Mouse (Mus musculus) splenic B cell, adult 2 months (primary cell): ENCODE measurements around the gene Wwtr1.
A peak's percentile ranks its signal among the peaks of the same experiment; 100 is the strongest.

Experiments used
- DNase-seq: peaks from one replicate; pipeline ENCODE4 v3.0.0-alpha.2; 2011; ENCODE audit warnings: low read depth, low spot score
- H3K27me3 ChIP-seq: 2 replicates; pipeline ENCODE4 v1.6.1; 2012; ENCODE audit warnings: mild to moderate bottlenecking, low read length, moderate library complexity, mixed read lengths; ENCODE audit not compliant: control insufficient read depth, poor library complexity, insufficient read depth, severe bottlenecking
- H3K36me3 ChIP-seq: 2 replicates; pipeline ENCODE4 v1.6.1; 2012; ENCODE audit warnings: mild to moderate bottlenecking, low read length, moderate library complexity, mixed read lengths; ENCODE audit not compliant: control insufficient read depth, poor library complexity, insufficient read depth, severe bottlenecking

Wwtr1 gene

DNA sequence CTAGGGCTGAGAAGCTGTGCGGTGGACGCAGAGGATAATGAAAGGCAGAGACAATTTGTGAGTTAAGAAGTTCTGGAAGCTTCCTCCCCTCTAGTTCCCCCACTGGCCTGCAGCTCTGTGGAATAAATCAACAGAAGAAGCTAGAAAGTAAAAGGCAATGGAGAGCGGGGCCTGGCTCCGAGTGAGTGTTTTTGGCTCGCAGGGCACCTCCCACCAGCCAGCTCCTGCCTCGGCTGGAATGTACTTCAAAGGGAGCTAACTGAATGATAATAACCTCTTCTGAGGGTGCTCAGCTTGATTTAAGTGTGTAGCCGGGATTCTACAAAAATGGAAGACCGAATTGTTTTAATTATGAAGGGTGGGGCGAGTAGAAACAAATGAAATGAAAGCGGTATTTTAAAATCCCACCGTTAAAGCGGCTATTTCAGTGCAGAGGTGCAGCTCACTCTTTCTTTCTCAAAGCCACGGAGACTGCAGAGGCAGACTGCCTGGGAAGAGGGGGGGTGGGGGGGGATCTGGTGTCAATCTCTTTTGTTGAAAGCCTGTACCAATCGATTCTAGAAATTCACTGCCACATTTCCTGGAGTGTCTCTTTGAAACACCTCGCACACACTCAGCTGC lies 104.6 kb downstream of the Wwtr1 start:
- Histone ChIP-seq H3K36me3 (no peaks in the 10 kb centered on the region), H3K27me3 (no peaks in the 10 kb centered on the region)
- DNase-seq = no peak

DNA sequence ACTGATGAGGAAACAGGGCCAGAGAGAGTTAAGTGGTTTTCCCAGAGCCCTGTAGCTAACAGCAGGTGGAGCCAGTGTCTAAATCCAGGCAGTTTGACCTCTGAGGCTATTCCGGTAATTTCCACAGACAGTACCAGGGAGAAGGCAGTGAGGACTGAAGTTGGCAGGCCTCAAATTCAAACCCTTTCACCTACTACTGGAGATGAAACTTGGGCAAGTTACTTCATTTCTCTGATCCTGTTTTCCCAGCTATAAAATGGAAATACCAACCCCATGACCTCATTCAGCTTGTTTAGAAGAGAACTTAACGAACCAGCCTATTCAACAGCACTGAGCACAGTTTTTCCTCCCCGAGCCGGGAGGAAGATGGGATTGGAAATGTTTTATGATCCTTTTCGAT lies 105.4 kb downstream of the Wwtr1 start:
- H3K27me3 ChIP-seq = no peaks in the 10 kb centered on the region
- no peaks in the 10 kb centered on the region for H3K36me3 ChIP-seq
- no peak for DNase-seq

DNA sequence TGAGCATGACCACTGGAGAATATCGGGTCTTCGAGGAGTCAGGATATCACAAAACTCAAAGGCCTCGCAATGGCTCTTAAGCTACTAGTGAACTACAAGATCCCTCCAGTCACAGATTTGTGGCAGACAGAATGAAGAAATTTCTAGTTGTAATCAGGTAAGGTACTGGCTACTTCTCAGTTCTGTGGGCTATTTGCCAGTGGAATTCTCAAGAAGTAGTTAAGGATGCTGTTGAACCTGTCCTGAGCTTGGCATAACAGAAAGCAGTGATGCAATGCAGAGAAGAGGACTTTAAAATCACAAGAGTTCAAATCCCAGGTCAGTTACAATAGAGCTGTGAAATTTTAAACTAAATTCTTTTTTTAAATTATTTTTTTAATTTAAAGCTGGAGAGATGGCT lies 106.4 kb downstream of the Wwtr1 start:
- Histone ChIP-seq H3K27me3 (no peaks in the 10 kb centered on the region), H3K36me3 (no peaks in the 10 kb centered on the region)
- DNase-seq = no peak

DNA sequence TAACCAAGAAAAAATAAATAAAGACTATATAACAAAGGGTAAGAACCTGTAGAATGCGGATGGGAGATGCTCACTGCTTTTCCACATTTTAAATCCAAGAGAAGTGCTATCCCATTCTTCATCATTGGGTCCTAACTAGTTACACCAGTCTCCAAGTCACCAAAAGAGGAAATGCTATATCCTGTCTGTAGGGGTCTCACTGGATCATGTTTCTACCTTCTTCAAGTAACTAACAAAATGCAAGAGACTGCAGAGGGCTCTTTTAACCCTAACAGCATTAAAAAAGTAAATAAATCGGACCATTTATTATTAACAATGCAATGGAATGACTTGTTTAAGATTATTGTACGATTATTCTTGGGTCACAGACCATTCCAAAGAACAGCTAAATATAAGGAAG lies 109.4 kb downstream of the Wwtr1 start:
- H3K27me3 ChIP-seq = no peaks in the 10 kb centered on the region
- no peak for DNase-seq
- no peaks in the 10 kb centered on the region for H3K36me3 ChIP-seq

DNA sequence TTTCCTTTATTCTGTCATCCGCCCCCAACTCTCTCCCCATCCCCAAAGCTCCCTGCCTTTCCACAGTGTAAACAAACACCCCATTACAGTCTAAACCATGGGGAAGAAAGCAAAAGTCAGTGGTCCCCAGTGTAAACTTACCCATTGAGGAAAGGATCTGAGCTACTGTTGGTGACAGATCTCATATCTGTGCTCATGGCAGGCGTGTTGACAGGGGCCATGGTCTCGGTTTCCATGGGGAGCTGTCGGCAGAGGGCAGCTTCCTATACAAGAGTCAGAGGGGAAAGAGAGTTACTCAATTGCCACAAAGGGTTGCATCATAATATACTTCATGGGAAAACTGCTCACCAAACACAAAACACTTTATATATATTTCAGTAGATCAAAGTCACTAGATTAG lies 112.4 kb downstream of the Wwtr1 start:
- DNase-seq = no peak
- Histone ChIP-seq H3K27me3 (no peaks in the 10 kb centered on the region), H3K36me3 (no peaks in the 10 kb centered on the region)

DNA sequence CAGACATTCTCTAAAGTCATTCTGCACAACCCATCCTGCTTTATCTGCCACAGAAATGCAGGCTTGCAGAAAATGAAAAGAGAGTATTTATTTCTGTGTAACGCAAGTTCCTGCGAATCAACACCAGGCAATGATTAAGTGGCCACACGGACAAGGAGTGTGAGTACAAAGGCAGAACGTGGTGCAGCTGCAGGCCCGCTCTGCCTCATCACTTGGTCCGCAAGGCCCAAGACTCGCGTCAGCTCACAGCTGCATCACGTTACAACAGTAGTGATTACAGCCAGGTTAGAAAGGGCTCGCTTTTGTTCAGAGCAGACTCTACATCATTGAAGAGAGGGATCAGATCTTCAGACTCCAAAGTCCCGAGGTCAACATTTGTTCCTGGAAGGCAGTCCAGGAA lies 117.1 kb downstream of the Wwtr1 start:
- no peak for DNase-seq
- H3K36me3 ChIP-seq = no peaks in the 10 kb centered on the region

DNA sequence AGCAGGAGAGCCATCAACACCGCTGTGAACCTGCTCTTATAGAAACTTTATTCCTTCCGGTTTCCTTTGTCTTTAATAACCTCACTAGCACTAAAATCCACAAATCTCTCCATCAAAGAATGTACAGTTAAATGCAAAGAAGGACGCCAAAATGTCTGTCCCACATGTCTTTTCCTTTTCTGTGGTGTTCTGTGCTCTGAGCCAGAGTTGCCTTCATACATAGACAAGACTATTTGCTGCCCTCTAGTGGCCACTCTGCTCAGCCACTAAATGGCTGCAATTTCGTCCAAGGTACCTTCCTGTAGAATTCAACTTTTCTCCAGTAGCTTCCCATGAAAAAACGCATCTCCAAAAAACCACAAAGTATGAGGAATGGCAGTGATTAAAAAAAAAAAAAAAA lies 127.3 kb downstream of the Wwtr1 start:
- Histone ChIP-seq H3K36me3 (no peaks in the 10 kb centered on the region), H3K27me3 (no peaks in the 10 kb centered on the region)
- peak; percentile 32 for DNase-seq

More for the DNA sequence above, 117.1 kb downstream of the Wwtr1 start:
- no peaks in the 10 kb centered on the region for H3K27me3 ChIP-seq

DNA sequence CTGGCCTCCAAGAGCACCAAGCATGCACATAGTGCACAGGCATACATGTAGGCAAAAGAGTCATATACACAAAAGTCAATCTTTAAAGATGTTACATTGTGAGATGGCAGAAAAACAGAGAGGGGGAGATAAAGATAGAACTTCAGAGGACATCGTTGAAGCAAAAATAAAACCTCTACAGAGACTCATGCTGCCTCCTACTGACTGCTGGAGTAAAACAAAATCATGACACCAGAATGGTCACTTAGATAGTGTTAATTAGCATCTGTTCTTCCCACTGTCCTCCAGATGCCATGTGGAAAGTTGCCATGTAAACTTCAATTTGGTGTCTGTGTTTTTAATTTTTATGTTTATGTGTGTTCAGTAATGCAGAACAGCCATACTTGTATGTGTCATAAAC lies 127.8 kb downstream of the Wwtr1 start:
- no peak for DNase-seq
- Histone ChIP-seq H3K27me3 (no peaks in the 10 kb centered on the region), H3K36me3 (no peaks in the 10 kb centered on the region)

DNA sequence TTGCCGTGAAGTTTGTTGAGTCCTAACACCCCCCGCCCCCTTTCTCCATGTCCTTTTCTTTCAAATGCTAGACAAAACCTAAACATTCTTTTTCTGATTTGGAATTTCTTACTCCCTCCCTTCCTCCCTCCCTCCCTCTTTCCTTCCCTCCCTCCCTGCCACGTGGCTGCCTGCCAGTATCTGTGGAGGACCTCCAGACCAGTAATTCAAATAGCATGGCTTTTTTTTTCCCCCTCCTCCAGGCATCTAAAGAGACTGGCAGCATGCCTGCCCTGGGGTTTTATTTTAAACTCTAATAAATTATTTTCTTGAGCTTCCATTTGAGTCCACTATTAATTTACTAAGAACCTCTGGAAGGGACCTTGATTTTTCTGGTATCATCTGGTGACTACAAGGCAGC lies 130.0 kb downstream of the Wwtr1 start:
- Histone ChIP-seq H3K36me3 (no peaks in the 10 kb centered on the region), H3K27me3 (no peaks in the 10 kb centered on the region)
- DNase-seq = no peak

DNA sequence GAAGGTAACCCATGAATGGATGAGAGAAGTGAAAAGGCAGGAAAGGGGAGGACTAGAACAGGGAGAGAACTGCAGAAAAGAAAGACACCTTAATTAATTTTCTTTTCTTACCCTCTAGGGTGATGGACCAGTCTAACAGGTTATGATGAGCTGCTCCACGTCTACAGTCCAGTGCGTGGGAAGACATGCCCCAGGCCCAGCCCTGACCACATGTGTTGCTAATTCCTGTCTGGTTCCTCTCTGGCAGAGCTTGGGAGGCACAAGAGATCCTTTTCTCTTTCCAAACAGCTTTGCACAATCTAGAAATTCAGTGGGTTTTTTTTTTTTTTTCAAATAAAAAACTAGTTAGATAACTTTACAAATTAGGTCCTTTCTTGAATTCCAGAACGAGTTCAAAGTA lies 134.8 kb downstream of the Wwtr1 start:
- DNase-seq = no peak
- Histone ChIP-seq H3K27me3 (no peaks in the 10 kb centered on the region), H3K36me3 (no peaks in the 10 kb centered on the region)

DNA sequence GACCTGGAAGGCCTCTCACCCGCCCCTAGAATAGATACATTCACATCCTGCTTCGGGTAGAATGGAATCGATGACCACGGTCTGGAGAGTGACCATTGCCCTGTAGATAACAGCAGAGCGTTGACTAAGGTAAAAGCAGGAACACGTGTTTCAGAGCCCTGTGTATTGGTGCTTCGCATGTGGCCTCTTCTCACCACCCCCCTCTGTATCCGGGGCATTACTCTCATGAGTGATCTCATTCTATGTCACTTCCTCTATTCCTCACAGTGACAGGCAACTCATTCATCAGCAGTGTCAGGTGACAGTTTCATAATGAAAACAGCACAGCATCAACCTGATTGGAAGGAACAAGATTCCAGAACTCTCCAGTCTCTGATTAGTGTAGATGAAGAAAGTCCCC lies 140.3 kb downstream of the Wwtr1 start:
- Histone ChIP-seq H3K27me3 (no peaks in the 10 kb centered on the region), H3K36me3 (no peaks in the 10 kb centered on the region)
- DNase-seq = no peak

DNA sequence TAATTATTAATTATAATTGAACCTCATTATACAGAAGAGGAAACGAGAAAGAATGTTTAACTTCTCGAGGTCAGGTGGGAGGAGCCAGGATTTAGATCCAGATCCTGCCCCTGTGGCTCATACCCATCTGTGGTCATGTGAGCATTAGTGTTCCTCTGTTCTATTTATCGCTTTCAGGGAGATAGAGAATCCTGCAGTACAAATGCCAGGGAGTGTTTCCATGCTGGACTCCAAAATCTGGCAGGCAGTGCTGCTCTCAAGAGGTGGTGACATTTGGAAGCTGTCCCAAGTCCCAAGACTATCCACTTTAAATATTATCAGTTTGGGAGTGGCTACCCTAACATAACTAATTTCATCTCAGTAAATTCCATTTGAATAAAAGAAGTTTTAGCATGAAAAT lies 144.0 kb downstream of the Wwtr1 start:
- no peaks in the 10 kb centered on the region for H3K36me3 ChIP-seq
- DNase-seq = no peak

DNA sequence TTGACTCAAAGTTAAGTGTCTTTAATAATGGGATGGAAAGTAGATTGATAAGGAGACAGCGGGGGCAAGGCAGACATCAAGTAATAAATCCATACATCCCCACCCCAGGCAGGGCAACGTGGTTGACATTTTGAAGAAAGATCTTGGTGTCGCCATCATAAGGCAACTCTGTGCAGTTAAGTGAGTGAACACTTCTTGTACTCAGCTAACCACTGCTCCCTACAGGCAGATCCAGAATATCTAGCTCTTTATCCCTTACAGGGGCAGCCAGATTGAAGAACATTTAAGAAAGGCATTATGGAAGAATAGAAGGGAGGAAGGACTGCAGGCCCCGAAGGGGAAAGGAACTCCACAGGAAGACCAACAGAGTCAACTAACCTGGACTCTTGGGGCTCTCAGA lies 146.2 kb downstream of the Wwtr1 start:
- Histone ChIP-seq H3K27me3 (no peaks in the 10 kb centered on the region), H3K36me3 (no peaks in the 10 kb centered on the region)
- DNase-seq = no peak

More for the DNA sequence above, 144.0 kb downstream of the Wwtr1 start:
- no peaks in the 10 kb centered on the region for H3K27me3 ChIP-seq

DNA sequence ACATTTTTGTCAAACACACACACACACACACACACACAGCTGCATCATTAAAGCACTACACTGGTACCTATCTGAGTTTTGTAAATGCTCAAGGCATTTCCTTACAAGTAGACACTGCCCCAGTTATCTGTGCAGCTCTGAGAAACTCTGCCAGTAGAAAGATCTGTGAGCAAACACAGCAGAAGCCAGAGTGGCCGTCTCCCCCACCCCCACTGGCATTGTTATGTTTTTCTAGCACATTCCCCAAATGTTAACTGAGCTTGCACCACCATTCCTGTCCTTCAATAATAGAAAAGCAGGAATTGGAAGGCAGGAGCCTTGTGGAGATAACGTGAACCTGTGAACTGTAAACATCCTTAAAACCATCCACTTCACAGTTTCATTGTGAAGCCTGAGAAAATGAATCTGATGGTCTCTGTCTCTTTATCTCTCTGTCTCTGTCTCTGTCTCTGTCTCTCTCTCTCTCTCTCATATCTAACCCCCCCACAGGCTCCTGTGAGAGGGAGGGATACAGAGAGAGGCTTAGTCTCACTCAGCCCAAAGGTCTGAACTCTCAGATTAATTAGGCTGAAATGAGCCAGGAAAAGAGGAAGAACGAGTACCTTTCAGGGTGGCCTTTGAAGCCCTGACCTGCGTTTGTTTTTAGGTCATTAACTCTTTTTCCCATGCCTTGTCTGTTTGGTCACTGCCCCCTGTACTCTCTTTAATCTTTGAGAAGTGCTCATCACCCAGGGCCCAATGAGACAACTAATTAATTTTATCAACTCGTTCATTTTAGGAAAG lies 146.8 kb downstream of the Wwtr1 start:
- no peak for DNase-seq
- Histone ChIP-seq H3K36me3 (no peaks in the 10 kb centered on the region), H3K27me3 (no peaks in the 10 kb centered on the region)

DNA sequence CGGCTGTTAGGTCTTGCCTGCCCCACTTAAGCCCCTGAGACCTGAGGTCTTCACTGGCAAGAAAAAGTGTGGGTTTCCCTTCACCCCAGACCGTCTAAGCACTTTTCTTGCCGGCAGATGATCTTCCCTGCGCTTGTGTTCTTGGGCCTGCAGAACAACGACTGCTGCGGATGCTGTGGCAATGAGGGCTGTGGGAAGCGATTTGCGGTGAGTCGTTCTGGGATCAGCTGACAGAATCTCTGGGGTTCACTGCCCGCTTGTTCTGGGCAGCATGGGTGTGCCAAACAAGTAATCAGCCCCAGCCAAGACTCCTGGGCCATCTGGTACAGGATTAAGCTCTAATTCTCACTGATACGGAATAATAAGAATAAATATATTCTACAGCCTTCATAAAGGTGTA lies 149.4 kb downstream of the Wwtr1 start:
- H3K27me3 ChIP-seq = no peaks in the 10 kb centered on the region
- DNase-seq = no peak
- H3K36me3 ChIP-seq = no peaks in the 10 kb centered on the region
